Mouse (Mus musculus) cerebellum, adult 2 months (tissue): ENCODE measurements around the gene Sox5.

Experiments
- CTCF ChIP-seq: fragments of 200-500 bp; IDR thresholded peaks from 2 replicates; pipeline ENCODE4 v1.5.1; 2011; ENCODE audit warnings: low read depth, mild to moderate bottlenecking, control low read depth, low read length, moderate library complexity, borderline replicate concordance; ENCODE audit not compliant: insufficient read depth
- POLR2A ChIP-seq: fragments of 200-500 bp; IDR thresholded peaks from 2 replicates; pipeline ENCODE4 v1.6.1; 2011; ENCODE audit warnings: low read length, control low read depth, borderline replicate concordance; ENCODE audit not compliant: insufficient read depth

GRCm38 (mm10) chr6:144179111-144179510 is 602.7 kb downstream of the Sox5 start:
- no peak for TF ChIP-seq CTCF
- TF ChIP-seq POLR2A, result no peak
